Mouse (Mus musculus): ENCODE measurements around the gene Cfap77. TPM values are rescaled to one million over a fixed set of nuclear protein-coding genes. Genes with fewer than 3 reads are reported as not detected.

Cfap77 gene
- polyA plus RNA-seq, 1 experiment from 2014 or later = 0.44 TPM

DNA sequence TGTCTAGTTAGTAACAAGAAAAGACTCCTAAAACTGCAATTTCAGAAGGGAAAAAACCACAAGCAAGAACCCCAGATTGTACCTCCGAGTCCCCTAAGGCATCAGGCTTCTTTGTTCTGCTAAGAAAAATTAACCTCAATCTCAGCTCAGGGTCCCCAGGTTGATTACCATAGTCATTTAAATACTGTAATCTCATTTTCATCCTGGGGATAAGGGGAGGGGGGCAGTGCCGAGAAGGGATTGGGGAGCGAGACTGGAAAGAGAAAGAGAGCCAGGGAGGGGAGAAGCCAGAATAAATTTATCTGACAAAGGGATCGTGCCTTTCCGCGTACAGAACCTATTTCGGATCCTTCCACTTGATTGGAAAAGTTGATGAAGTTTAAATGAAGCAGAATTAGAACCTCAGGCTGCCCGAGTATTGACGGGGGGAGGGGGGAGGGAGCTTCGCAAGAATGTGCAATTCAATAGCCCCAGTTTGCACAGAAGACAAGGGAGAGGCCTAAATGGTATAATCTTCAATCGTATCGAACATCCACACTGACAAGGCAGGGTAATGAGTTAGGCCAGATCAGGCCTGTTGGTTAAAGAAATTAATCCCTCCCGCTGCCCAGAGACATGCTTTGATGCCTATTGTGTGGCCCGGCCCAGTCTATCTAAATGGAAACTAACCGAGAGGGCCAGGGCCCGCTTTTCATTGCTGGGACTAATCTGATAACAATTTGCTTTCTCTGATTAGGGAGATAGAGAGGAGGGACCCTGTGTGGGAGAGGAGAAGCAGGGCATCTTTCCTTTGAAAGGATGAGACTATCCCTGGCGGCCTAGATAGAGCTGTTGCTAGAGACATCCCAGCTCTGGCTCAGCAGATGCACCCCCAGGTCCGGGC is 14.0 kb downstream of the Cfap77 start:
- Histone ChIP-seq H3K27ac (no peak overlapping the region), H3K4me1 (no peaks in the 10 kb centered on the region; the same call in 1 of the 2 replicates), H3K27me3 (ENCODE audit: low read depth, poor library complexity, severe bottlenecking) (peaks cover 93% of the 10 kb centered on the region), H3K9me3 (replicated peaks) (no peaks in the 10 kb centered on the region), H3K4me3 (no peak overlapping the region), H3K36me3 (no peaks in the 10 kb centered on the region)
- no peak for DNase-seq (ENCODE audit: low spot score)
- WGBS = 5% methylated on average over 18 of the region's 18 CpGs

DNA sequence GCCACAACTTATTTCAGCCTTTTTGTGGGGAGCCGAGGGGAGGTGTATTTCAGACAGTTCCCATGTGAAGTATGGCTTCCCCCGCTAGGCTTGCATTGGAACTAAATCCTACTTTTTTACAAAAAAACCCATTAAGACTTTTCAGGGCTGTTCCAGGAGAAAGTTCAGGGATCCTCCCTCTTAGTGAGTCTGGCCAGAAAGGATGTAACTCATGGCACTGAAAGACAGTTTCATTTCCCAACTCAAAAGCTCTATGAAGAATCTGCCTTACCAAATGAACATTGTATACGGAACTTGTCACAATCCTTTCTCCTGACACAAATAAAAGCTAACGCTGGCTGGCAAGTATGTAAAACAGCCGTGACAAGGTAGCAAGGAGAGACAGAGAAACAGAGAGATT is 15.1 kb downstream of the Cfap77 start:
- H3K27ac ChIP-seq = no peak overlapping the region
- WGBS = 30% methylated on average over 5 of the region's 5 CpGs
- no peaks in the 10 kb centered on the region for H3K36me3 ChIP-seq
- H3K9me3 ChIP-seq (replicated peaks) = no peaks in the 10 kb centered on the region
- peaks cover 89% of the 10 kb centered on the region for H3K27me3 ChIP-seq (ENCODE audit: low read depth, poor library complexity, severe bottlenecking)
- DNase-seq (ENCODE audit: low spot score) = no peak
- no peaks in the 10 kb centered on the region; the same call in 1 of the 2 replicates for H3K4me1 ChIP-seq
- no peak overlapping the region for H3K4me3 ChIP-seq

DNA sequence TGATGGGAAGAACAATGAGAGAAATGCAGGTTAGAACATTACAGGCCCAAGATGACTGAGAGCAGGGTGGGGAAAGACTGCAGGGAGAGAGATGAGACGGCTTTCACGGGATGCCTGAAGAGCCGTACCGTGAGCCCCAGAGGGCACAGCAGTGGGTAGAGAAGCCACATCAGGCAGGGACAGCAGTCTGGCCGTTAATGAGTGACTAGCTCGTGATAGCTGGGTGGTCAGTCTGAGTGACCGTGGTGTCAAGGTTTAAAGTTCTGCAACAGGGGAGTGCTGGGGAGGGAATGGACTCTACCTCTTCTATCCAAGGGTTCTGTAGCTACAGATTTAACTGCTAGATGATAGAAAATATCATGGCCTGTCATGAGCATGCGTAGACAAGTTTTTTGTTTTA is 19.2 kb downstream of the Cfap77 start:
- DNase-seq (ENCODE audit: low spot score) = no peak
- no peak overlapping the region for H3K4me3 ChIP-seq
- no peaks in the 10 kb centered on the region for H3K36me3 ChIP-seq
- WGBS = 73% methylated on average over 8 of the region's 8 CpGs
- H3K27me3 ChIP-seq (ENCODE audit: low read depth, poor library complexity, severe bottlenecking) = peaks cover 69% of the 10 kb centered on the region
- no peaks in the 10 kb centered on the region for H3K9me3 ChIP-seq (replicated peaks)
- H3K27ac ChIP-seq = no peak overlapping the region
- H3K4me1 ChIP-seq = peaks cover 7% of the 10 kb centered on the region; the same call in 1 of the 2 replicates

DNA sequence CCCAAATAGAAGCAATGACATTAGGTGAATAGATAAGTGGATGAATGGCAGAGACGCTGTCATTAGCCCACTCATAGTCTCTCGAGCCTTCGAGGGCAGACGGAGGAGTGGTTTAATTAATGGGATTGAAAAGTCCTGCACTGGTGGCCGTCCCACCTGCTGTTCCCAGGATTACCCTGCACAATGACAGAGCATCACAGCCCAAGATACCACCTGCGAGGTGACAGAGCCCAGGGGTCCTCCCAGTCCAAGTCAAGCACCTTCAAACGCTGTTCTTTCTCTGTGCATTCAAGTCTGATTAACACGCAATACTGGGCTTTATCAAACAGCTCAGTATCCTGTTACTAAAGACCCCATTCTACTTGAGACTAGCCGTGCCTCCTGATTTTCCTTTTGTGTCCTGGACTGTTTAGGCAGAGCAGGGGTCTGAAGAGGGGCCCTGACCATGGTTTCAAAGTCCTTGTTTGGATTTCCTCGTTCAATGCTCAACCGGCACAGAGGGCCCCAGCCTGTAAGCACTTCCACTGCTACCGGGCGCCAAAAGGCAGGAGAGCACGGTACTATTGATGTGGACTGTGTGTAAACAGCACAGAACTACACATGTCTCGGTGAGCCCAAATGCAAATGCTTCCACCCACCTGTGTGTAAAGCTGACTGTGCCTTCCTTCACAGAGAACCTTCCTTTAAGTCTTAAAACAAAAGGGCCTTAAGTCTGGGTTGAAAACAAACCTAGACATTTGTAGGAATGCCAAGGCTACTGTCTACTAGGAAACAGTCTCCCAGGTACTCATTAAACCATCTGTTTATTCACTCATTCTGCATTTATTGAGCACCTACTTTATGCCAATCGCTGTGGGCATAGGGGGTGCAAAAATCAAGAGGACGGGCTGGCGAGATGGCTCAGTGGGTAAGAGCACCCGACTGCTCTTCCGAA is 20.1 kb downstream of the Cfap77 start:
- 71% methylated on average over 20 of the region's 20 CpGs for WGBS
- no peak for DNase-seq (ENCODE audit: low spot score)
- H3K4me3 ChIP-seq = no peak overlapping the region
- H3K4me1 ChIP-seq = peaks cover 7% of the 10 kb centered on the region; the same call in 1 of the 2 replicates
- no peaks in the 10 kb centered on the region for H3K36me3 ChIP-seq
- peaks cover 69% of the 10 kb centered on the region for H3K27me3 ChIP-seq (ENCODE audit: low read depth, poor library complexity, severe bottlenecking)
- H3K27ac ChIP-seq = no peak overlapping the region
- no peaks in the 10 kb centered on the region for H3K9me3 ChIP-seq (replicated peaks)

DNA sequence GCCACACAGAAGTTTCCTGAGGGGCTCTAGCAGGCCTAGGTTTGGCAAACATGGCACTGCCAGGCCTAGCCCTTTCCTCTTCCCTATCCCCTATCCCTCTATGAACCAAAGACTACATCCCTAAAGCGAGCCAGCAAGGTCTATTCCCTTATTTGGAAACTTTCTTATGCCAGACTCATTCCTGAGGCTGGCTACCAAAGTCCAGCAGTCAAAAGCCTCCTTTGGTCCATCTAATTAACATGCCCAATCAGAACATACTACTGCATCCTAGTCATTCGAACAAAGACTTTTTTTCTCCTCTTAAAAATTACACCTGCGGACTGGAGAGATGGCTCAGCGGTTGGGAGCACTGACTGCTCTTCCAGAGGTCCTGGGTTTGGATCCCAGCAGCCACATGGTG is 22.9 kb downstream of the Cfap77 start:
- DNase-seq (ENCODE audit: low spot score) = no peak
- H3K4me3 ChIP-seq = no peak overlapping the region
- H3K4me1 ChIP-seq = peaks cover 7% of the 10 kb centered on the region; the same call in 1 of the 2 replicates
- peaks cover 47% of the 10 kb centered on the region for H3K27me3 ChIP-seq (ENCODE audit: low read depth, poor library complexity, severe bottlenecking)
- no peak overlapping the region for H3K27ac ChIP-seq
- H3K36me3 ChIP-seq = no peaks in the 10 kb centered on the region
- no peaks in the 10 kb centered on the region for H3K9me3 ChIP-seq (replicated peaks)
- WGBS = 83% methylated on average over 4 of the region's 4 CpGs

DNA sequence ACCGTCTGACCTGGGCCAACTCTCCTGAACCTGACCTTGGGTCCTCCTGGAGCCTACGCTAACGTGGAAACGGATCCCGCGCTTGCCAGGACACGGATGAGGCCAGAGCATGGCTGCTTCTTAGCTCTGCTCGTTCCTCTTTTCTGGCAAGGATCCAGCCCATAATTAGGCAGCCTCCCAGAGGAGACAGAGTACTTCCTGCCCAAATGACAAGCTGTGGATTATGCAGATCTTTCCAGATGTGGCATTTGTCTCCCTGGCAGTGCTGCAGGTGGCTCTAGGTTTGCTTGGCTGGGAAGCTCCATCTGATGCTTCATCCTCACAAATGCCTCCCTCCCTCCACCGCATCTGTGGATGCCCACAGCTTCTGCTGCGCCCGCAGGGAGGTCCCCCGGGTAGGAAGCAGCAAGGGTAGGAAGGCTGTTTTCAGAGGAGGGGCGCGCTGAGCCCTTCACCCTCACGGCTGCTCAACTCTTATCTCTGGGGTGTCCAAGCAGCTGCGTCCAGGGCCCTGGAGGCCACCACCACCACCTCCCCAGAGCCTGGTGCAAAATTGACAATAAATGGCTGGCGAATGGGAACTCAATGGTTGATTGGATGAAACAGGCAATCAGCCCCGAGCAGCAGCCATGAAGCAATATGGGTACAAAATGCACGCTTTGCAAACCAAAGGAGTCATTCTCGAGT is 24.7 kb downstream of the Cfap77 start:
- DNase-seq (ENCODE audit: low spot score) = no peak
- Histone ChIP-seq H3K27me3 (ENCODE audit: low read depth, poor library complexity, severe bottlenecking) (peaks cover 47% of the 10 kb centered on the region), H3K9me3 (replicated peaks) (no peaks in the 10 kb centered on the region), H3K4me1 (peaks cover 7% of the 10 kb centered on the region; the same call in 1 of the 2 replicates), H3K36me3 (no peaks in the 10 kb centered on the region), H3K27ac (no peak overlapping the region), H3K4me3 (no peak overlapping the region)
- WGBS = 52% methylated on average over 20 of the region's 20 CpGs

DNA sequence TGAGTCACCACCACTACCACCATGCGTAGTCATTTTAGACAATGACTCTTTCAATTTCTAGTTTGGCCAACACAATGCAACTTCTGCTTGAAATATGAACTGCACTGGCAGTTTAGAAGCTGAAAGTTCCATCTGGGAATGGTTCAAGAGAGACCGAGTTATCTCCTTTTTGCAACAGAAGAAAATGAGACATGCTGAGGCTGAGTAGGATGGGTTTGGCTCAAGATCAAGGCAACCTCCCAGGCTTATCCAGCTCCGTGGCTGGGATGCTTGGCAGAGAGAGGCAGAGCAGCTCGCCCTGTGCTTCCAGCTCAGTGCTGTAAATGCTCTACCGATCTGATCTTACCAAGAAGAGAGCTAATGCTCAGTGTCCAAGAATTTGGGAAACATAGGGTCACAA is 29.6 kb downstream of the Cfap77 start:
- Histone ChIP-seq H3K27ac (no peak overlapping the region), H3K9me3 (replicated peaks) (no peaks in the 10 kb centered on the region), H3K4me1 (no peaks in the 10 kb centered on the region), H3K4me3 (no peak overlapping the region), H3K36me3 (no peaks in the 10 kb centered on the region), H3K27me3 (ENCODE audit: low read depth, poor library complexity, severe bottlenecking) (peaks cover 61% of the 10 kb centered on the region)
- WGBS = 89% methylated on average over 5 of the region's 5 CpGs
- no peak for DNase-seq (ENCODE audit: low spot score)

DNA sequence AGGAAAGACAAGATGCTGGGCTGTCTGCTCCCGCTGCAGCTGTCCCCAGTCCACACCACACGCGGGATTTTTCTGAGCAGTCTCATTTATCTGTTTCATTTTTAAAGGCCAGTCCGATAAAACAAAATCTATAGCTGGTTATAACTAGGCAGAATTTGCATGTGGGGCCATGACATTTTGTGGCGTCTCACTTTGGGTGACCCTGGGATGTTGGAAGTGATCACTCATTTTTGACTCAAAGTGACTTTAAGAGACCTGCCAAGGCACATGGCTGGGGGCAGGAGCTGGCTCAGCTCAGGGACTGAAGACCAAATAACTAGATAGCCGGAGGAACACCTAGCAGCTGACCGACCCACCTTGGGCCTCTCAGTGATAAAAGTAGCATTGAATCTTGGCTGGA is 31.9 kb downstream of the Cfap77 start:
- no peaks in the 10 kb centered on the region for H3K36me3 ChIP-seq
- no peak for DNase-seq (ENCODE audit: low spot score)
- H3K4me1 ChIP-seq = no peaks in the 10 kb centered on the region
- no peaks in the 10 kb centered on the region for H3K9me3 ChIP-seq (replicated peaks)
- H3K4me3 ChIP-seq = no peak overlapping the region
- no peak overlapping the region for H3K27ac ChIP-seq
- WGBS = 89% methylated on average over 7 of the region's 7 CpGs
- H3K27me3 ChIP-seq (ENCODE audit: low read depth, poor library complexity, severe bottlenecking) = peaks cover 71% of the 10 kb centered on the region

DNA sequence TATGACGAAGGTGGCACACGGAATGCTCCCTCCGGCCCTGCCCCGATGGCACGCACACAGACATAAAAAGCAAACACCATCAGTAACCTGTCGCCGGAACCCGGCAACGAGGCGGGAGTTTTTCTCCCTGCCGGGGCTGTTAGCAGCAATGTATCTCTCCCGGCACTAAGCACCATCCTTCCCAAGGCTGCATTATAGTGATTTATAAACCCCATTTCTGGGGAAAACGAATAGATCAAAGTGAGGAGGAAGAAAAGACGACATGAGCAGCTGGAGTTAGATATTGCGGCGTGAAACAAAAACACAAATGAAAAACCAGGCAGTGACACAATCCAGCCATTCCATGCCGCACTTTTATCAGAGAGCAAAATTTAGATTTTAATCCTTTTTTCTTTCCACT is 33.8 kb downstream of the Cfap77 start:
- Histone ChIP-seq H3K27ac (no peak overlapping the region), H3K4me1 (peaks cover 10% of the 10 kb centered on the region; the same call in 1 of the 2 replicates), H3K4me3 (no peak overlapping the region), H3K36me3 (no peaks in the 10 kb centered on the region), H3K27me3 (ENCODE audit: low read depth, poor library complexity, severe bottlenecking) (peaks cover 88% of the 10 kb centered on the region), H3K9me3 (replicated peaks) (no peaks in the 10 kb centered on the region)
- WGBS = 44% methylated on average over 17 of the region's 17 CpGs
- DNase-seq (ENCODE audit: low spot score) = no peak

DNA sequence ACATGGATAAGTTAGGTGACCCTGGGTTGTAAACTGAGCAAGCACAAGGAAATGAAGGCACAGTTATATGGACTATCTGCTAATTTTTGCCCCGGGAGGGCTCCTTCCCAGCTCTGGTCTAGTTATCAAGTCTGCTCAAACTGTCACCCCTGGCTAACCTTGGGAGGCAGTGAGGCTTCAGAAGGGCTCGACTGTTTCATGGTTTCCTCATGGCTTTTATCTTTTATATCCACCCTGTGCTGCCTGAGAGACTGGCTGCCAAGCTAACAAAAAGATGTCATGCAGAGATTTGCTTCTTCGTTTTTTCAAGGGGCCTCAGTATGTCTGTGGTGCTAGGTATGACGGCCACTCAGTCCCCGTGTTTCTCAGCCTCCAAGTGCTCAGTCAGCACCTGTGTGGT is 36.2 kb downstream of the Cfap77 start:
- H3K27me3 ChIP-seq (ENCODE audit: low read depth, poor library complexity, severe bottlenecking) = peaks cover 93% of the 10 kb centered on the region
- peaks cover 10% of the 10 kb centered on the region; the same call in 1 of the 2 replicates for H3K4me1 ChIP-seq
- WGBS = 68% methylated on average over 5 of the region's 5 CpGs
- no peak overlapping the region for H3K27ac ChIP-seq
- no peaks in the 10 kb centered on the region for H3K9me3 ChIP-seq (replicated peaks)
- DNase-seq (ENCODE audit: low spot score) = no peak
- no peak overlapping the region for H3K4me3 ChIP-seq
- no peaks in the 10 kb centered on the region for H3K36me3 ChIP-seq

DNA sequence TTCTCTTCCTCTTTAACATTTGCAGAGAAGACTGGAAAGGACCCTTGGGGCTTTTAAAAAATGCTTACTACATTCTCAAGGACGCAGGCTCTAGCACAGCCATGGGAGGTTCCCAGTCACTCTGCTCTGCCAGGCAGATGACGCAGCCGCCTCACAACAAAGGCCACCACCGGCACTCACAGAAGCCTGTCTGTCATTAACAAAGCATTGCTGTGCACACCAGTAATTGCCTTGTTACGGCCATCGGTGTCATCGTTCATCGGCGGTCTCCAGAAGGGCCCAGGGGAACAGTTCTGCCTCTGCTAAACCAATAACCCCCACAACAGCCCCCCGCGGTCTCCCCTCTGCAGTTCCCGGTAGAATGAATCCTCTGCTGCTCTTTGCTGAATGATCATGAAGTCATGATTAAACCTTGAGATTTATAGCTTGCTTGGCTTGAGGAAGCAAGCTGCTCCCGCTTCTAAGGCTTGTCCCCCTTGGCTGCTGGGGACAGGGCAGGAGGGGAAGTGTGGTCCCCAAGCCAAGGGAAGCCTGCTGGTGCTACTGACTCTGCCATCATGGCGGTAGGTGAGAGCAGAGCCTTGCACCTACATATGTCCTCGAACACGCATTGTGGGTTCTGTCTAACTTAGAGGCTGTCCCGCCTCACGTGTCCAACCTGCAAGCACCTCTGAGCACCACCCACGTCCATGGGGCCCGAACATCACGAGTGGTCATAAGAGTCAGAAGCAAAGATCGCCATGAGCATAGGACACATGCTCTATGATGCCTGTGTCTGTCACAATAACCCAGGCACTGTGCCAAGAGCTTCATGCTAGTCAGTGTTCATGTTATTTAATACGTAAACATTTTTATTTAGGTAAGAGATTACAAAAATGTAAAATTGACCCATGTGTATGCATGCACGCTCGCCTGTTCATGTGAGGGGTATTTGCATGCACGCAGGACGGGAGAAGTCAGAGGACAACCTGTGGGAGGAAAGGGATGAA is 38.0 kb downstream of the Cfap77 start:
- H3K4me3 ChIP-seq = no peak overlapping the region
- H3K4me1 ChIP-seq = peaks cover 15% of the 10 kb centered on the region; the same call in 1 of the 2 replicates
- no peaks in the 10 kb centered on the region for H3K36me3 ChIP-seq
- no peaks in the 10 kb centered on the region for H3K9me3 ChIP-seq (replicated peaks)
- peaks cover 85% of the 10 kb centered on the region for H3K27me3 ChIP-seq (ENCODE audit: low read depth, poor library complexity, severe bottlenecking)
- WGBS = 56% methylated on average over 27 of the region's 27 CpGs
- no peak overlapping the region for H3K27ac ChIP-seq
- no peak for DNase-seq (ENCODE audit: low spot score)
